Mouse (Mus musculus): ENCODE measurements around the gene Tcf7l1.

DNA sequence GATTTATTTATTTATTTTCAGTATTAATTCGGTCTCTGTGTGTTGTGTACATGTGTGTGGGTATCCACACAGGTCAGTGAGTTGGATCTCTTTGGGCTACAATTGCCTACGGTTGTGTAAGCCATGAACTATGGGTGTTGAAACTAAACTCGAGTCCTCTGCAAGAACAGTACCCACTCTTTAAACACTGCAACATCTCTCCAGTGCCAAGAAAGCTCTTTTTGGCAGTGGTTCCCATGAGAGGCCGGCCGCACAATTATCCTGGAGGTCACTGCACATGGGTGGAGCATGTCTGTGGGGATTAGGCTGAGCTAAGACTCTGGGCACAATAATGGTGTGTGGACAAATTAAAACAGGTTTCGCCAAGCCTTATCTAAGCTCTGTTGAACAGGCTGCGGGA, 135.6 kb downstream of the Tcf7l1 start:
- TF ChIP-seq CTCF (IDR thresholded peaks at IDR 0.05; ENCODE audit: low read depth): no peak
- no peak for TF ChIP-seq EP300 (IDR thresholded peaks at IDR 0.05; ENCODE audit: low read depth)
